Mouse (Mus musculus) hindbrain, embryonic 13.5 days (tissue): ENCODE results near the gene Hmmr. TPM values are rescaled to one million over a fixed set of nuclear protein-coding genes. Genes with fewer than 3 reads are reported as not detected.
A peak's percentile ranks its signal among the peaks of the same experiment; 100 is the strongest.

Experiments
- ATAC-seq: fragments of 200-750 bp; cut with Nextera tagmentation; 2 replicates; pipeline ENCODE4 v1.8.0; 2017; ENCODE audit warnings: moderate TSS enrichment; ENCODE audit not compliant: low FRiP score
- H3K27ac ChIP-seq: fragments of 300-500 bp; sonication (generic); 2 replicates; pipeline ENCODE4 v1.5.1; 2015; ENCODE audit warnings: inconsistent platforms, mild to moderate bottlenecking, moderate library complexity
- H3K27me3 ChIP-seq: fragments of 300-500 bp; sonication (generic); 2 replicates; pipeline ENCODE4 v1.6.1; 2015; ENCODE audit warnings: mild to moderate bottlenecking, inconsistent platforms
- H3K36me3 ChIP-seq: fragments of 300-500 bp; sonication (generic); 2 replicates; pipeline ENCODE4 v1.6.1; 2015; ENCODE audit warnings: mild to moderate bottlenecking, inconsistent platforms
- H3K4me1 ChIP-seq: fragments of 300-500 bp; sonication (generic); replicated peaks from 2 replicates; pipeline ENCODE4 v1.6.1; 2015; ENCODE audit warnings: inconsistent platforms
- H3K4me2 ChIP-seq: fragments of 300-500 bp; sonication (generic); 2 replicates; pipeline ENCODE4 v1.6.1; 2015; ENCODE audit warnings: inconsistent platforms, mild to moderate bottlenecking, moderate library complexity
- H3K4me3 ChIP-seq: fragments of 300-500 bp; sonication (generic); 2 replicates; pipeline ENCODE4 v1.5.1; 2015; ENCODE audit warnings: mild to moderate bottlenecking, inconsistent platforms
- H3K9ac ChIP-seq: fragments of 300-500 bp; sonication (generic); 2 replicates; pipeline ENCODE4 v1.6.1; 2015; ENCODE audit warnings: mild to moderate bottlenecking, inconsistent platforms
- H3K9me3 ChIP-seq: fragments of 300-500 bp; sonication (generic); 2 replicates; pipeline ENCODE4 v1.6.1; 2016; ENCODE audit warnings: inconsistent platforms
- WGBS: fragments of 180-500 bp; shearing (Covaris S2); methylation state at CpG from one replicate; pipeline ENCODE4 v1.1.7; 2015; 5-methylcytosine and 5-hydroxymethylcytosine counted together
- polyA plus RNA-seq: library from polyadenylated mRNA; unstranded; fragments of >200 nt; fragmentation: Nextera tagmentation; extraction: Ambion mirVana; gene quantifications from 2 replicates; pipeline ENCODE4 v1.2.1, GENCODE M21; 2015

The Hmmr gene
- 10.0 and 11.2 TPM in 2 replicates for polyA plus RNA-seq

DNA sequence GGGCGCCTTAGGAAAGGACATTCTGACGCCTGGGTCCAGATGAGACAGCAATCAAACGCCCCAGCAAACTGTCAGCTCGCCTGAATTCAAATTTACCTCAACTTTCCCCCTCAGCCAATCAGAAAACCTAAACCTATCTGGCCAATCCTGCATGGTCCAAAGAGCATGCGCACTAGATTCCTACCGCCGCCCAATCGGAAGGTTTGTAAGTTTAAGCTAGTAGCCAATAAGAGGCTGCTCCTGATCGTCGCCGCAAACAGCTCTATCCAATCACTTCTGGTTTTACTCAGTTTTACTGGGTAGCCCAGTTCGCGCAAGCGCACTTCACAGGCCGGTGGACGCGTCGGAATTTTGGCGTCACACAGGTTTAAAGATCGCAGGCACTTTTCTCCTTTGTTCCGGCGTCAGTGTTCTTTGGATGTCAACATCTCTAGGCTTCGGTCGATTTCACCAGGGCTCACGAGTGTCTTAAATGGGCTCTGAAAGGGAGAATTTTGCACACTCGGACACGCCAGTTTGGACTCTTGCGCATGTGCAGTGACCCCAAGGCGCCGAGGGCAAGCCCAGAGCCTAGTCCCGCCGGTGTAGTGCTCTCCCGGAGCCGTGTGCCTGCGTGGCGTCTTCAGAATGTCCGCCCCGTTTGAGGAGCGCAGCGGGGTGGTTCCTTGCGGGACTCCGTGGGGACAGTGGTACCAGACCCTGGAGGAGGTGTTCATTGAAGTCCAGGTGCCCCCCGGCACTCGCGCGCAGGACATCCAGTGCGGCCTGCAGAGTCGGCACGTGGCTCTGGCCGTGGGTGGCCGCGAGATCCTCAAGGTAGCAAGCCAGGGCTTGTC, at the start of gene Hmmr, which contains the start of gene Nudcd2:
Gene Hmmr (minus strand): TSS at position 84 of the 836 bp plus-strand sequence.
Gene Nudcd2 (plus strand): TSS at position 329 of the 836 bp plus-strand sequence.
- under 1% methylated on average over 52 of the region's 52 CpGs for WGBS
- peaks cover 28% of the 10 kb centered on the region for H3K4me1 ChIP-seq
- no peaks in the 10 kb centered on the region for H3K9me3 ChIP-seq
- H3K27ac ChIP-seq, result peak within 1 kb of the TSS; percentile 77
- peaks cover 24% of the 10 kb centered on the region for H3K36me3 ChIP-seq
- H3K9ac ChIP-seq, result peak within 1 kb of the TSS; percentile 96
- H3K27me3 ChIP-seq, result no peaks in the 10 kb centered on the region
- peak; percentile 99 for ATAC-seq
- H3K4me3 ChIP-seq, result peak within 1 kb of the TSS; percentile 92
- H3K4me2 ChIP-seq, result peak within 1 kb of the TSS; percentile 86

DNA sequence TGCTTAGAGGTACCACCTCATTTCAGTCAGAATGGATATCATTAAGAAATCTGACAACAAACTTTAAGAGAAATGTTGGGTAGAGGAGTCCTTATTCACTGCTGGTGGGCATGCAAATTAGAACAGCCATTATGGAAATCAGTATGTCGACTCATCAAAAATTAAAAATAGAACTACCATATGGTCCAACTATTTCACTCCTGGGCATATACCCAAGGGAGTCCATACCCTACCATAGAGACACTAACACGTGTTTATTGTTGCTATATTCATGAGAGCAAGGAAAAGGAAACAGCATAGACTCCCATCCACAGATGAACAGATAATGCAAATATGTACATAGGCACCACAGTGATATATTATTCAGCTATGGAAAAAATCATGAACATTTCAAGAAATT, 48.6 kb upstream of the Hmmr start:
- no peaks in the 10 kb centered on the region for H3K9me3 ChIP-seq
- no peaks in the 10 kb centered on the region for H3K36me3 ChIP-seq
- WGBS, result 45% methylated on average over 2 of the region's 2 CpGs
- H3K27me3 ChIP-seq, result no peaks in the 10 kb centered on the region
- no peak overlapping the region for H3K4me2 ChIP-seq
- H3K27ac ChIP-seq, result no peak overlapping the region
- no peak for ATAC-seq
- no peak overlapping the region for H3K9ac ChIP-seq
- H3K4me1 ChIP-seq, result no peaks in the 10 kb centered on the region
- no peak overlapping the region for H3K4me3 ChIP-seq

DNA sequence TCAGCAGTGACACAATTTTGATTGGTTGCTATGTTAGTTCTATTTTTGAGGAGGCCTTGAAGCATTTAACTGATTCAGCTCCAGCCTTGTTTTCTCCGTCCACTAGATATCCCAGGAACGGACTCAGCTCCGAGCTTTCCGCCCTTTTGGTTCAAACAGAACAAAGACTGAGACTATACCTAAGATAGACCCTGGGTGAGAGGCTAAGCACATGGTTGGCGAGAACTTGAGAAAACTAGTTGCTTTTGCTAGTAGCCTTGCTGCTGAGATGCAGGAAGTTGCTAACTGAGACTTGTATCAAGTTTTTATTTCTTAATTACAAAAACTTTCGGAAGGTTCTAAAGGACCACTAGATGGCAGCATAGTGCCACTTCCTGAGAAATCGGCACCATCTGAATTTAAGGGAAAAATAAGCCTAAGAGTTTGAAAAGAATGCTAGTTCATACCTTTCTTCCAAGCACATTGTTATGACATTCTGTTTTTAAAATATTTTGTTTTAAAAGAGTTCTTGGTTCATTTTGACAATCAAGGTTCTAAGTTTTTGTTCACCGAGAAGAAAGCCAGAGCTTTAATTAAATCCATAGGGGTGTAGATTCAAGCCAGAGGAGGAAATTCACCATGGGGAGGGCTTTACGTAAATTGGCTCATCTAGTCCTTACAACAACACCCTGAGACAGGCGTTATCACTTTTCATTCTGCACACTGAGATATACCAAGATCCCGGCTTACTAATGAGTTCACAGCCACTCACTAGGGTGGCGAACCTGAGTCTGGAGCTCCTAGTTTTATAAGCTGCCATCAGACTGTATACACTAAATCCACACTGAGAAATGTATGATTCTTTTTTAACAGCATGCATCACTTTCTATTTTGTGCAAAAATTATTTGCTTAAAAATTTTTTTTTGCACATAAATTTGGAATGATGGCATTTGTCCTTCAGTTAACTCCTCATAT, 42.4 kb upstream of the Hmmr start:
- Histone ChIP-seq H3K9me3 (no peaks in the 10 kb centered on the region), H3K4me1 (no peaks in the 10 kb centered on the region), H3K27me3 (no peaks in the 10 kb centered on the region), H3K36me3 (no peaks in the 10 kb centered on the region), H3K4me2 (no peak overlapping the region), H3K27ac (no peak overlapping the region), H3K4me3 (no peak overlapping the region), H3K9ac (no peak overlapping the region)
- WGBS, result 54% methylated on average over 12 of the region's 12 CpGs
- ATAC-seq, result no peak

DNA sequence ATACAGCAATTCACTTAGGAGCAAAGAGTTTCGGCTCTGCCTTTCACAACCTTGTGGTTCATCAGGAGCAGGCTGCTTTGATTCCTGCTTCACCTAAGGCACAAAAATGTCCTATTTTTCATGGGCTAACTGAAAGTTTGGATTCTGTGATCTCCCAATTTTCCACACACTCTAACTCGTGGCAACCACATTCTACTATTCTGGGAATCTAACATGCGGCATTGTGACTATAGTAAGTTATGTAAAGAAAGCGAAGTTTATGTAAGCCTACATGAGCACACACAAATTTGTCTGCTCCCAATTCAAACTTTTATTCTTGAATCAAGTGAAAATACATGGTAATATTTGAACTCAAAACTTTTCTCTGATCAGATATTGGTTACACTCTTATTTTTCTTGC, 31.5 kb upstream of the Hmmr start:
- Histone ChIP-seq H3K27ac (no peak overlapping the region), H3K4me3 (no peak overlapping the region), H3K36me3 (no peaks in the 10 kb centered on the region), H3K27me3 (no peaks in the 10 kb centered on the region), H3K9me3 (no peaks in the 10 kb centered on the region), H3K4me2 (no peak overlapping the region), H3K9ac (no peak overlapping the region), H3K4me1 (no peaks in the 10 kb centered on the region)
- ATAC-seq, result no peak
- WGBS, result 85% methylated on average over 4 of the region's 4 CpGs

DNA sequence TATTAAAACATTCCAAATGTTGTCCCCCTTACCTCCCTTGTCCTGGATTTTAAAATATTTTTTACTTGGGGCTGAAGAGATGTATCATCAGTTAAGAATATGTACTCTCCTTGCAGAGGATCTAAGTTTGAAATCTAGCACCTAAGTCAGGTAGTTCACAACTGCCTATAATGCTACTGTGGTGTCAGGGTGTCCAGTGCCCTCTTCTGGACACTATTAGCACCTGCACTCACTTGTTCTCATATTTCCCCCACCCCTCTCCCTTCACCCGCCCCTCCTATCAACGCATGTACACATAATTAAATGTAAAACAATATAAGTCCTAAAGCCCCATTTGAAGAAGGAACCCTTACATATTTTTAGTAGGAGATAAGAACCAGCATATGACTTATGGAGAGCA, 30.2 kb upstream of the Hmmr start:
- no peak overlapping the region for H3K27ac ChIP-seq
- no peaks in the 10 kb centered on the region for H3K27me3 ChIP-seq
- no peak for ATAC-seq
- H3K4me1 ChIP-seq, result no peaks in the 10 kb centered on the region
- no peaks in the 10 kb centered on the region for H3K9me3 ChIP-seq
- 50% methylated on average over 2 of the region's 2 CpGs for WGBS
- H3K4me2 ChIP-seq, result no peak overlapping the region
- no peak overlapping the region for H3K9ac ChIP-seq
- H3K36me3 ChIP-seq, result no peaks in the 10 kb centered on the region
- no peak overlapping the region for H3K4me3 ChIP-seq

DNA sequence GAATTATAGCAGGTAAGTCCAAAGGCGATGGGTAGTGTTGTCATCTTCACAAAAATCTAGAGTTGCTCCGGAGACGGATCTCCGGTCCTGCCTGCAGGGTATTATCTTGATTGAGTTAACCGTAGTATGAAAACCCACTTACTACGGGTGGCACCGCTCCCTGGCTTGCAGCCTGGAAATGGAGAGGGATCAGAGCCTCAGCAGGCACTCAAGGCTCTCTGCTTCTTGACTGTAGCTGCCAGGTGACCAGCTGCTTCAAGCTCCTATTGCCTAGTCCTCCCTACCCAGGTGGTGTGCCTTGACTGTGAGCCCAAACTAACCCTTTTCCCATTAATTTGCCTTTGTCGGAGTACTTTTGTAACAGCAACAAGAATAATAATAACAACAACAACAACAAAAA, 26.7 kb upstream of the Hmmr start:
- Histone ChIP-seq H3K9me3 (no peaks in the 10 kb centered on the region), H3K4me2 (no peak overlapping the region), H3K4me1 (peaks cover 4% of the 10 kb centered on the region), H3K4me3 (no peak overlapping the region), H3K9ac (no peak overlapping the region), H3K36me3 (no peaks in the 10 kb centered on the region), H3K27me3 (no peaks in the 10 kb centered on the region), H3K27ac (no peak overlapping the region)
- no peak for ATAC-seq
- WGBS, result 90% methylated on average over 8 of the region's 8 CpGs

DNA sequence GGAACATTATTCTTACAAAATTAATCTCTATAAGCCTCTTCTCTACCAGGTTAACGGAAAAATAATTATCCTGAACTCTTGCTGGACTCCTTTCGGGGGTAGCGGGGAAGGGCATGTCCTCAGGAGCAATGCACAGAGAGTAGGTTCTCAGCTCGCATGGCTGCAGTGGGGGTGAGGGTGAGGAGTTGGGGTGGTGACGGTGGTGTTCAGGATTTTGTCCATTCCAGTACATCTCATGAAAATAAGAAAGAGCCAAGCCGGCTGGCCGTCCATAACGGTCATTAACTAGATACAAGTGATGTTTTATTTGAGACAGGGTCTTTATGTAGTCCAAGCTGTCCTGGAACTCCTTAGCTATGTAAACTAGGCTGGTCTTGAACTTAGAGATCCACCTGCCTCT, 22.7 kb upstream of the Hmmr start:
- Histone ChIP-seq H3K4me3 (no peak overlapping the region), H3K36me3 (no peaks in the 10 kb centered on the region), H3K27me3 (no peaks in the 10 kb centered on the region), H3K9ac (no peak overlapping the region), H3K4me2 (peak overlapping the region; percentile 70), H3K4me1 (peaks cover 14% of the 10 kb centered on the region), H3K9me3 (no peaks in the 10 kb centered on the region), H3K27ac (no peak overlapping the region)
- ATAC-seq, result no peak
- WGBS, result 91% methylated on average over 8 of the region's 8 CpGs

DNA sequence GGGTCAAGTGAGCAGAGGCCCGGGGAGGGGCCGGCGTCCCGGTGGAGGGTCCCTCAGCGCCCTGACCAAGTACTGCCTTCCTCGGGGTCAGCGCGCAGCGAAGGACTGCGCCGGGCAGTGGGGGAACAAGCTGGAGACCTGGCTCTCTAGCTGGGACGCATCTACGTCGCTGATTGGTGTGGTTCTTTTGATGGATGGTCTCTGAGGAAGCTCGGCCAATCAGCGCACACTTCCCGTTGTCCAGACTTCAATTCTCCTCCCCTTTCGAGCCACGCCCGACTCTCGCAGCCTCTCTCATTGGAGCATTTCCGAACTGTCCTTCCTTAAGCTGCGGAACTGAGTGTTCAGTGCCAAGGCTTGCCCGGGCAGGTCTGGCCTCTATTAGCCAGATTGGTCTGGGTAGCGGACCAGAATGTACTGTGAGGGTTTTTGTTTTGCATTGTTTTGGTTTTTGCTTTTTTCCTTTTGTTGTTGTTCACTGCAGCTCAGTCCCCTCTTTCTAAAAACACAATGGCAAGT, 21.9 kb upstream of the Hmmr start, which contains the start of gene Ccng1:
Gene Ccng1 (minus strand): TSS at position 203 of the 519 bp plus-strand sequence.
- H3K4me2 ChIP-seq, result peak within 1 kb of the TSS; percentile 70
- no peaks in the 10 kb centered on the region for H3K9me3 ChIP-seq
- no peaks in the 10 kb centered on the region for H3K27me3 ChIP-seq
- peak within 1 kb of the TSS; percentile 80 for H3K4me3 ChIP-seq
- peaks cover 14% of the 10 kb centered on the region for H3K4me1 ChIP-seq
- peak; percentile 99 for ATAC-seq
- H3K27ac ChIP-seq, result peak within 1 kb of the TSS; percentile 66; the same call in 1 of the 2 replicates
- WGBS, result under 1% methylated on average over 25 of the region's 25 CpGs
- H3K36me3 ChIP-seq, result no peaks in the 10 kb centered on the region
- H3K9ac ChIP-seq, result peak within 1 kb of the TSS; percentile 91

DNA sequence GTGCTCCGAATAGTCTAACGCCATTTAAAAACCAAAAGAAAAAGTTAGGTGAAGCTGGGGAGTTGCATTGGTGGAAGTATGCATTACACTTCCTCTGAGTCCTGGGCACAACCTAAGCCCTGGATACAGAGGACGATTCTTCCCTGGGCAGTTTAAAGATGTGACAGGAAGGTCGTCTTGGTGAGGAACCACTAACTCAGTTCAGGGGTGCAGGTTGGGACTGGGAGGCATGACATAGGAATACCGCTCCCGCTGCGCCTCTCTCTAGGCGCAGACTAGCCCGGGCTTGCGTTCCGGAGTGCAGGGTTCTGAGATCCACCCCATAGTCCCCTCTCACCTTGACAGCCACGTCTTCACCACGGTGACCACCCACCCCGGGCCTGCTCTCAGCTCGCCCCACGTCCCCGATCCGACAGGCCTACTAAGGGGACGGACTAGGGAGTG, 21.5 kb upstream of the Hmmr start:
- no peaks in the 10 kb centered on the region for H3K9me3 ChIP-seq
- 4% methylated on average over 19 of the region's 19 CpGs for WGBS
- H3K27me3 ChIP-seq, result no peaks in the 10 kb centered on the region
- peak overlapping the region; percentile 80 for H3K4me3 ChIP-seq
- H3K4me2 ChIP-seq, result peak overlapping the region; percentile 70
- ATAC-seq, result peak; percentile 89
- H3K36me3 ChIP-seq, result peaks cover 3% of the 10 kb centered on the region
- H3K4me1 ChIP-seq, result peaks cover 14% of the 10 kb centered on the region
- H3K9ac ChIP-seq, result peak overlapping the region; percentile 91
- peak overlapping the region; percentile 66; the same call in 1 of the 2 replicates for H3K27ac ChIP-seq

DNA sequence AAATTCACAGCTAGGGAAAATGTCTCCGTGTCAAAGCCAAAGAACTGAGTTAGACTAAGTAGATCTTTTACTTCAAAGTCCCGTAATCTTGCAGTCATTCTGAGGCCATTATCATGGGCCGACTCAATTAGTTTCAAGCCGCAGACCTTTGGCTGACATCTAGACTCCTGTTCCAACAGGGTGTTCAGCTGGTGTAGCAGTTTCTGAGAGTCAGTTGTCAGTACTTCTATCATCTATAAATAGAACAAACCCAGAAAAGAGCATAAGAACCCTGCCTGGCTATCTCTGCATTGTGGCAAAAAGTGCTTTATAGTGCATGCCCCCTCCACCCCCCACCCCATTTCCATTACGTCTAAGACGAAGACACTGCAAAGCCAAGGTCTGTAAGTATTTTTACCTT, 20.6 kb upstream of the Hmmr start:
- no peak for ATAC-seq

DNA sequence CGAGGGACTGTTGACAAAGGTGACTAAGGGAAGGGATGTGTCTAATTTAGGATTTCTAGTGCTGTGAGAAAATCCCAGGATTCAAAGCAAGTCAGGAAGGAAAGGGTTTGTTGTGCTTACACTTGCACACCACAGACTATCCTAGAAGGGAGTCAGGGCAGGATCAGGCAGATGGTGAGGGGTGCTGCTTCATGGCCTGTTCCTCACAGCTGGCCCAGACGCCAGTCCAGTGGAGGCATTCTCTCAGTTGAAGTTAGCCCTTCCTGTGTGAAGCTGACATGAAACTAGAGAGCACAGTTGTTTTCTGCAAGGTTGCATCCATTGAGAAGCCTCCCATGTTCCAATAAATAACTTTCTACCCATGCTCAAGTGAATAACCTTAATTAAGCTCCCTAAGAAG, 14.5 kb upstream of the Hmmr start:
- Histone ChIP-seq H3K27ac (no peak overlapping the region), H3K4me1 (no peaks in the 10 kb centered on the region), H3K36me3 (peaks cover 6% of the 10 kb centered on the region), H3K9ac (no peak overlapping the region), H3K27me3 (no peaks in the 10 kb centered on the region), H3K9me3 (no peaks in the 10 kb centered on the region), H3K4me3 (no peak overlapping the region), H3K4me2 (no peak overlapping the region)
- 69% methylated on average over 2 of the region's 2 CpGs for WGBS
- ATAC-seq, result no peak

More for the DNA sequence above, 20.6 kb upstream of the Hmmr start:
- H3K4me1 ChIP-seq, result peaks cover 14% of the 10 kb centered on the region
- H3K9ac ChIP-seq, result no peak overlapping the region
- peaks cover 6% of the 10 kb centered on the region for H3K36me3 ChIP-seq
- H3K27me3 ChIP-seq, result no peaks in the 10 kb centered on the region
- no peak overlapping the region for H3K27ac ChIP-seq
- 82% methylated on average over 6 of the region's 6 CpGs for WGBS
- no peaks in the 10 kb centered on the region for H3K9me3 ChIP-seq
- peak overlapping the region; percentile 70; the same call in 1 of the 2 replicates for H3K4me2 ChIP-seq
- no peak overlapping the region for H3K4me3 ChIP-seq

DNA sequence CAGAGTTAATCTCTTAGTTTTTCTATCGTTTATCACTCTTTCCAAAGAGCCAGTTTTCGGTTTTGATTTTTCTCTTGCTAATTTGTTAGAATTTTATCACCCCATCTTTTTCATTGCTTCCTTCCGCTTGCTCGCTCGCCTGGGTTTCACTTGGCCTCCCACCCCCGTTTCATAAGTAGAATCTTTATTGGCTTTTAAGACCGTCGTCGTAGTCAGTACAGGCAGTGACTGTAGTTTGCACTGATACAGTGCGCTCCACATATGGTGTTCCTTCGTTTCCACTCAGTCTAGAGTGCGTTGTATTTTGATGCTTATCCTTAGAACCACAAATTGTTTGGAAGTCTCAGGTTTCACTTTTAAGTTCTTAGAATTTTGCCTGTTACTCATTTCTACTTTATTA, 13.1 kb upstream of the Hmmr start:
- Histone ChIP-seq H3K27ac (no peak overlapping the region), H3K9me3 (no peaks in the 10 kb centered on the region), H3K4me1 (no peaks in the 10 kb centered on the region), H3K9ac (no peak overlapping the region), H3K4me3 (no peak overlapping the region), H3K4me2 (no peak overlapping the region), H3K36me3 (peaks cover 13% of the 10 kb centered on the region), H3K27me3 (no peaks in the 10 kb centered on the region)
- WGBS, result 94% methylated on average over 12 of the region's 12 CpGs
- ATAC-seq, result no peak
